Mouse (Mus musculus) forebrain, embryonic 13.5 days (tissue): ENCODE results near the gene Arfgef2. TPM values are rescaled to one million over a fixed set of nuclear protein-coding genes. Genes with fewer than 3 reads are reported as not detected.
"Not testable (repeated sequence)": the region's sequence is repeated elsewhere in the genome, so short reads cannot be mapped to it uniquely, and the experiment has no call there.

Source experiments
- ATAC-seq: fragments of 200-750 bp; cut with Nextera tagmentation; 2 replicates; pipeline ENCODE4 v1.8.0; 2017
- H3K27ac ChIP-seq: fragments of 300-500 bp; sonication (generic); 2 replicates; pipeline ENCODE4 v1.5.1; 2015; ENCODE audit warnings: inconsistent platforms, mild to moderate bottlenecking, moderate library complexity
- H3K27me3 ChIP-seq: fragments of 300-500 bp; sonication (generic); 2 replicates; pipeline ENCODE4 v1.6.1; 2015; ENCODE audit warnings: mild to moderate bottlenecking, inconsistent platforms
- H3K36me3 ChIP-seq: fragments of 300-500 bp; sonication (generic); 2 replicates; pipeline ENCODE4 v1.6.1; 2015; ENCODE audit warnings: mild to moderate bottlenecking, inconsistent platforms; ENCODE audit not compliant: poor library complexity, severe bottlenecking
- H3K4me1 ChIP-seq: fragments of 300-500 bp; sonication (generic); 2 replicates; pipeline ENCODE4 v1.6.1; 2015; ENCODE audit warnings: inconsistent platforms
- H3K4me2 ChIP-seq: fragments of 300-500 bp; sonication (generic); 2 replicates; pipeline ENCODE4 v1.6.1; 2015; ENCODE audit warnings: inconsistent platforms, mild to moderate bottlenecking, moderate library complexity
- H3K4me3 ChIP-seq: fragments of 300-500 bp; sonication (generic); 2 replicates; pipeline ENCODE4 v1.5.1; 2015; ENCODE audit warnings: mild to moderate bottlenecking, inconsistent platforms
- H3K9ac ChIP-seq: fragments of 300-500 bp; sonication (generic); 2 replicates; pipeline ENCODE4 v1.6.1; 2015; ENCODE audit warnings: mild to moderate bottlenecking, inconsistent platforms
- H3K9me3 ChIP-seq: fragments of 300-500 bp; sonication (generic); replicated peaks from 2 replicates; pipeline ENCODE4 v1.6.1; 2016; ENCODE audit warnings: inconsistent platforms
- WGBS: fragments of 180-500 bp; shearing (Covaris S2); methylation state at CpG from one replicate; pipeline ENCODE4 v1.1.7; 2015; 5-methylcytosine and 5-hydroxymethylcytosine counted together
- polyA plus RNA-seq: library from polyadenylated mRNA; unstranded; fragments of >200 nt; fragmentation: Nextera tagmentation; extraction: Ambion mirVana; gene quantifications from 2 replicates; pipeline ENCODE4 v1.2.1, GENCODE M21; 2015

Gene Arfgef2
- polyA plus RNA-seq, 1 experiment from 2014 or later: 2.0 TPM

GRCm38 (mm10) chr2:166786353-166787004 is 18.9 kb upstream of the Arfgef2 start:
- Histone ChIP-seq H3K4me2 (peak overlapping the region; percentile 85), H3K4me3 (peak overlapping the region; percentile 67), H3K27ac (0 out of 2 replicates have a peak overlapping the region, but pooled peaks have one; percentile 22), H3K36me3 (no peaks in the 10 kb centered on the region), H3K9ac (peak overlapping the region; percentile 79), H3K27me3 (no peaks in the 10 kb centered on the region), H3K9me3 (no peaks in the 10 kb centered on the region), H3K4me1 (peaks cover 14% of the 10 kb centered on the region)
- peak; percentile 98 for ATAC-seq
- under 1% methylated on average over 35 of the region's 35 CpGs for WGBS

- WGBS: 72% methylated on average over 5 of the region's 5 CpGs
- Histone ChIP-seq H3K27ac (peak overlapping the region; percentile 78), H3K27me3 (no peaks in the 10 kb centered on the region), H3K4me2 (0 out of 2 replicates have a peak overlapping the region, but pooled peaks have one; percentile 74), H3K4me3 (no peak overlapping the region), H3K9ac (no peak overlapping the region), H3K4me1 (peaks cover 27% of the 10 kb centered on the region), H3K36me3 (peaks cover 10% of the 10 kb centered on the region), H3K9me3 (no peaks in the 10 kb centered on the region)
- no peak for ATAC-seq
Measured at GRCm38 (mm10) chr2:166791738-166792137, 13.7 kb upstream of the Arfgef2 start.

GRCm38 (mm10) chr2:166792355-166792754 is 13.0 kb upstream of the Arfgef2 start, which contains the start of gene Trp53rkb:
Gene Trp53rkb, plus strand, starts transcription at chr2:166792531.
- Histone ChIP-seq H3K4me3 (peak within 1 kb of the TSS; percentile 69), H3K9me3 (no peaks in the 10 kb centered on the region), H3K9ac (peak within 1 kb of the TSS; percentile 86), H3K4me1 (peaks cover 23% of the 10 kb centered on the region), H3K4me2 (peak within 1 kb of the TSS; percentile 74), H3K27ac (peak within 1 kb of the TSS; percentile 78), H3K27me3 (no peaks in the 10 kb centered on the region), H3K36me3 (peaks cover 16% of the 10 kb centered on the region)
- 26% methylated on average over 5 of the region's 5 CpGs for WGBS
- peak; percentile 65 for ATAC-seq

GRCm38 (mm10) chr2:166793542-166794214 is 11.7 kb upstream of the Arfgef2 start:
- H3K4me1 ChIP-seq: peaks cover 23% of the 10 kb centered on the region
- under 1% methylated on average over 76 of the region's 76 CpGs for WGBS
- H3K4me2 ChIP-seq: peak overlapping the region; percentile 74
- H3K27me3 ChIP-seq, H3K9me3 ChIP-seq: not testable (repeated sequence)
- H3K4me3 ChIP-seq: peak overlapping the region; percentile 69
- H3K36me3 ChIP-seq: peaks cover 29% of the 10 kb centered on the region
- peak; percentile 92 for ATAC-seq
- H3K9ac ChIP-seq: peak overlapping the region; percentile 86
- H3K27ac ChIP-seq: peak overlapping the region; percentile 38; the same call in 1 of the 2 replicates

- H3K4me2 ChIP-seq: no peak overlapping the region
- WGBS: 86% methylated on average over 11 of the region's 11 CpGs
- H3K4me3 ChIP-seq: no peak overlapping the region
- H3K9ac ChIP-seq: no peak overlapping the region
- no peak overlapping the region for H3K27ac ChIP-seq
- H3K9me3 ChIP-seq: no peaks in the 10 kb centered on the region
- H3K27me3 ChIP-seq: no peaks in the 10 kb centered on the region
- H3K36me3 ChIP-seq: peaks cover 37% of the 10 kb centered on the region
- H3K4me1 ChIP-seq: no peaks in the 10 kb centered on the region
- no peak for ATAC-seq
Measured at GRCm38 (mm10) chr2:166799615-166800472, 5.5 kb upstream of the Arfgef2 start.

GRCm38 (mm10) chr2:166800473-166800857 is 4.9 kb upstream of the Arfgef2 start:
- no peaks in the 10 kb centered on the region for H3K27me3 ChIP-seq
- no peaks in the 10 kb centered on the region for H3K4me1 ChIP-seq
- no peak overlapping the region for H3K9ac ChIP-seq
- WGBS: 92% methylated on average over 7 of the region's 7 CpGs
- no peak overlapping the region for H3K4me3 ChIP-seq
- H3K9me3 ChIP-seq: no peaks in the 10 kb centered on the region
- no peak overlapping the region for H3K4me2 ChIP-seq
- no peak for ATAC-seq
- H3K36me3 ChIP-seq: peaks cover 37% of the 10 kb centered on the region
- H3K27ac ChIP-seq: no peak overlapping the region

- Histone ChIP-seq H3K4me2 (no peak overlapping the region), H3K9ac (no peak overlapping the region), H3K36me3 (peaks cover 30% of the 10 kb centered on the region), H3K9me3 (no peaks in the 10 kb centered on the region), H3K27ac (no peak overlapping the region), H3K27me3 (no peaks in the 10 kb centered on the region), H3K4me3 (no peak overlapping the region), H3K4me1 (peaks cover 9% of the 10 kb centered on the region)
- ATAC-seq: no peak
- WGBS: 68% methylated on average over 2 of the region's 2 CpGs
Measured at GRCm38 (mm10) chr2:166801436-166801835, 4.0 kb upstream of the Arfgef2 start.

- Histone ChIP-seq H3K9ac (no peak overlapping the region), H3K4me3 (no peak overlapping the region), H3K9me3 (no peaks in the 10 kb centered on the region), H3K27ac (no peak overlapping the region), H3K36me3 (peaks cover 12% of the 10 kb centered on the region), H3K4me1 (peaks cover 15% of the 10 kb centered on the region), H3K4me2 (no peak overlapping the region), H3K27me3 (no peaks in the 10 kb centered on the region)
- no peak for ATAC-seq
- 91% methylated on average over 3 of the region's 3 CpGs for WGBS
Measured at GRCm38 (mm10) chr2:166803298-166803697, 2.1 kb upstream of the Arfgef2 start.

GRCm38 (mm10) chr2:166806173-166806705 is 851 bp downstream of the Arfgef2 start:
- H3K36me3 ChIP-seq: no peaks in the 10 kb centered on the region
- H3K4me3 ChIP-seq: peak overlapping the region; percentile 73
- H3K4me2 ChIP-seq: peak overlapping the region; percentile 85
- no peaks in the 10 kb centered on the region for H3K9me3 ChIP-seq
- no peak overlapping the region for H3K27ac ChIP-seq
- 29% methylated on average over 14 of the region's 14 CpGs for WGBS
- ATAC-seq: no peak
- H3K9ac ChIP-seq: peak overlapping the region; percentile 85
- H3K4me1 ChIP-seq: peaks cover 15% of the 10 kb centered on the region
- no peaks in the 10 kb centered on the region for H3K27me3 ChIP-seq

GRCm38 (mm10) chr2:166806813-166807212 is 1.4 kb downstream of the Arfgef2 start:
- Histone ChIP-seq H3K9me3 (no peaks in the 10 kb centered on the region), H3K36me3 (no peaks in the 10 kb centered on the region), H3K9ac (no peak overlapping the region), H3K4me1 (peaks cover 15% of the 10 kb centered on the region), H3K27ac (no peak overlapping the region), H3K4me2 (peak overlapping the region; percentile 85; the same call in 1 of the 2 replicates), H3K4me3 (0 out of 2 replicates have a peak overlapping the region, but pooled peaks have one; percentile 73), H3K27me3 (no peaks in the 10 kb centered on the region)
- WGBS: 89% methylated on average over 6 of the region's 6 CpGs
- ATAC-seq: no peak

GRCm38 (mm10) chr2:166809499-166809898 is 4.1 kb downstream of the Arfgef2 start:
- H3K27ac ChIP-seq: no peak overlapping the region

More at GRCm38 (mm10) chr2:166809499-166809898, 4.1 kb downstream of the Arfgef2 start:
- Histone ChIP-seq H3K27me3 (no peaks in the 10 kb centered on the region), H3K36me3 (no peaks in the 10 kb centered on the region), H3K4me1 (peaks cover 15% of the 10 kb centered on the region), H3K4me3 (no peak overlapping the region), H3K9ac (no peak overlapping the region), H3K9me3 (no peaks in the 10 kb centered on the region), H3K4me2 (no peak overlapping the region)
- WGBS: 89% methylated on average over 5 of the region's 5 CpGs
- no peak for ATAC-seq
